Mouse (Mus musculus): Measurements from ENCODE around the gene Lix1l. TPM values are rescaled to one million over a fixed set of nuclear protein-coding genes. Genes with fewer than 3 reads are reported as not detected.

Lix1l gene
- polyA plus RNA-seq, 1 experiment from 2014 or later, result 6.9 TPM

- no peaks in the 10 kb centered on the region for H3K36me3 ChIP-seq (ENCODE audit: insufficient read depth, low read length)
- ATAC-seq (ENCODE audit: low FRiP score, low TSS enrichment), result no peak
- H3K4me3 ChIP-seq (ENCODE audit: low read length), result no peak overlapping the region
- H3K4me1 ChIP-seq (ENCODE audit: insufficient read depth, low read length), result peaks cover 23% of the 10 kb centered on the region
- H3K27me3 ChIP-seq (ENCODE audit: insufficient read depth, low read length), result no peaks in the 10 kb centered on the region
- WGBS, result 47% methylated on average over 1 of the region's 1 CpGs
- no peak overlapping the region for H3K27ac ChIP-seq (ENCODE audit: low read length)
- H3K9ac ChIP-seq (replicated peaks; ENCODE audit: low read length), result no peak overlapping the region
- no peaks in the 10 kb centered on the region for H3K9me3 ChIP-seq (ENCODE audit: low read length)
- H3K4me2 ChIP-seq (replicated peaks; ENCODE audit: low read depth, low read length), result no peak overlapping the region
Observed at GRCm38 (mm10) chr3:96667316-96667715, 66.4 kb downstream of the Lix1l start.

GRCm38 (mm10) chr3:96668424-96669067 lies 67.6 kb downstream of the Lix1l start:
- Histone ChIP-seq H3K4me3 (ENCODE audit: low read length) (no peak overlapping the region), H3K27ac (ENCODE audit: low read length) (no peak overlapping the region), H3K9me3 (ENCODE audit: low read length) (no peaks in the 10 kb centered on the region), H3K27me3 (ENCODE audit: insufficient read depth, low read length) (no peaks in the 10 kb centered on the region), H3K4me1 (ENCODE audit: insufficient read depth, low read length) (peaks cover 16% of the 10 kb centered on the region), H3K9ac (replicated peaks; ENCODE audit: low read length) (no peak overlapping the region), H3K4me2 (replicated peaks; ENCODE audit: low read depth, low read length) (no peak overlapping the region), H3K36me3 (ENCODE audit: insufficient read depth, low read length) (no peaks in the 10 kb centered on the region)
- ATAC-seq (ENCODE audit: low FRiP score, low TSS enrichment), result no peak
- 90% methylated on average over 5 of the region's 5 CpGs for WGBS

- Histone ChIP-seq H3K36me3 (ENCODE audit: insufficient read depth, low read length) (no peaks in the 10 kb centered on the region), H3K4me3 (ENCODE audit: low read length) (peak within 1 kb of the TSS; percentile 43), H3K27ac (ENCODE audit: low read length) (0 out of 2 replicates have a peak within 1 kb of the TSS, but pooled peaks have one; percentile 7), H3K9ac (replicated peaks; ENCODE audit: low read length) (0 out of 2 replicates have a peak within 1 kb of the TSS, but pooled peaks have one; percentile 18), H3K27me3 (ENCODE audit: insufficient read depth, low read length) (no peaks in the 10 kb centered on the region), H3K9me3 (ENCODE audit: low read length) (no peaks in the 10 kb centered on the region), H3K4me2 (replicated peaks; ENCODE audit: low read depth, low read length) (peak within 1 kb of the TSS; percentile 78), H3K4me1 (ENCODE audit: insufficient read depth, low read length) (peaks cover 18% of the 10 kb centered on the region)
- 2% methylated on average over 35 of the region's 35 CpGs for WGBS
- ATAC-seq (ENCODE audit: low FRiP score, low TSS enrichment), result peak; percentile 96
Observed at GRCm38 (mm10) chr3:96669727-96670468, 68.9 kb downstream of the Lix1l start, which contains the start of gene Ankrd35. Gene Ankrd35 (plus strand): TSS chr3:96670131.

GRCm38 (mm10) chr3:96671519-96671918 lies 70.6 kb downstream of the Lix1l start:
- no peaks in the 10 kb centered on the region for H3K9me3 ChIP-seq (ENCODE audit: low read length)
- no peak overlapping the region for H3K27ac ChIP-seq (ENCODE audit: low read length)
- ATAC-seq (ENCODE audit: low FRiP score, low TSS enrichment), result no peak
- H3K4me3 ChIP-seq (ENCODE audit: low read length), result no peak overlapping the region
- H3K4me1 ChIP-seq (ENCODE audit: insufficient read depth, low read length), result peaks cover 26% of the 10 kb centered on the region
- no peaks in the 10 kb centered on the region for H3K36me3 ChIP-seq (ENCODE audit: insufficient read depth, low read length)
- no peak overlapping the region for H3K4me2 ChIP-seq (replicated peaks; ENCODE audit: low read depth, low read length)
- H3K27me3 ChIP-seq (ENCODE audit: insufficient read depth, low read length), result no peaks in the 10 kb centered on the region
- 96% methylated on average over 5 of the region's 5 CpGs for WGBS
- no peak overlapping the region for H3K9ac ChIP-seq (replicated peaks; ENCODE audit: low read length)

GRCm38 (mm10) chr3:96673514-96673913 lies 72.6 kb downstream of the Lix1l start:
- 59% methylated on average over 4 of the region's 4 CpGs for WGBS
- Histone ChIP-seq H3K4me3 (ENCODE audit: low read length) (no peak overlapping the region), H3K27ac (ENCODE audit: low read length) (no peak overlapping the region), H3K4me1 (ENCODE audit: insufficient read depth, low read length) (peaks cover 26% of the 10 kb centered on the region), H3K9ac (replicated peaks; ENCODE audit: low read length) (no peak overlapping the region), H3K36me3 (ENCODE audit: insufficient read depth, low read length) (no peaks in the 10 kb centered on the region), H3K27me3 (ENCODE audit: insufficient read depth, low read length) (no peaks in the 10 kb centered on the region), H3K9me3 (ENCODE audit: low read length) (no peaks in the 10 kb centered on the region), H3K4me2 (replicated peaks; ENCODE audit: low read depth, low read length) (no peak overlapping the region)
- ATAC-seq (ENCODE audit: low FRiP score, low TSS enrichment), result no peak

- whole genome bisulfite sequencing, result 12% methylated on average over 8 of the region's 8 CpGs
- H3K27me3 ChIP-seq (ENCODE audit: insufficient read depth, low read length), result no peaks in the 10 kb centered on the region
- ATAC-seq (ENCODE audit: low FRiP score, low TSS enrichment), result peak; percentile 40
- H3K27ac ChIP-seq (ENCODE audit: low read length), result peak overlapping the region; percentile 17; the same call in 1 of the 2 replicates
- H3K36me3 ChIP-seq (ENCODE audit: insufficient read depth, low read length), result no peaks in the 10 kb centered on the region
- H3K4me2 ChIP-seq (replicated peaks; ENCODE audit: low read depth, low read length), result peak overlapping the region; percentile 6
- peaks cover 26% of the 10 kb centered on the region for H3K4me1 ChIP-seq (ENCODE audit: insufficient read depth, low read length)
- H3K4me3 ChIP-seq (ENCODE audit: low read length), result no peak overlapping the region
- H3K9me3 ChIP-seq (ENCODE audit: low read length), result no peaks in the 10 kb centered on the region
- no peak overlapping the region for H3K9ac ChIP-seq (replicated peaks; ENCODE audit: low read length)
Observed at GRCm38 (mm10) chr3:96674442-96674841, 73.5 kb downstream of the Lix1l start.

GRCm38 (mm10) chr3:96675171-96675570 lies 74.2 kb downstream of the Lix1l start:
- no peaks in the 10 kb centered on the region for H3K9me3 ChIP-seq (ENCODE audit: low read length)
- H3K4me2 ChIP-seq (replicated peaks; ENCODE audit: low read depth, low read length), result no peak overlapping the region
- H3K27me3 ChIP-seq (ENCODE audit: insufficient read depth, low read length), result 0 out of 2 replicates have a peak, but pooled peaks cover 4% of the 10 kb centered on the region
- peaks cover 26% of the 10 kb centered on the region for H3K4me1 ChIP-seq (ENCODE audit: insufficient read depth, low read length)
- H3K9ac ChIP-seq (replicated peaks; ENCODE audit: low read length), result no peak overlapping the region
- H3K4me3 ChIP-seq (ENCODE audit: low read length), result no peak overlapping the region
- ATAC-seq (ENCODE audit: low FRiP score, low TSS enrichment), result no peak
- H3K27ac ChIP-seq (ENCODE audit: low read length), result peak overlapping the region; percentile 20; the same call in 1 of the 2 replicates
- WGBS, result 59% methylated on average over 3 of the region's 3 CpGs
- H3K36me3 ChIP-seq (ENCODE audit: insufficient read depth, low read length), result no peaks in the 10 kb centered on the region

GRCm38 (mm10) chr3:96675690-96676089 lies 74.7 kb downstream of the Lix1l start:
- H3K4me2 ChIP-seq (replicated peaks; ENCODE audit: low read depth, low read length), result no peak overlapping the region
- H3K4me3 ChIP-seq (ENCODE audit: low read length), result no peak overlapping the region
- H3K27me3 ChIP-seq (ENCODE audit: insufficient read depth, low read length), result 0 out of 2 replicates have a peak, but pooled peaks cover 5% of the 10 kb centered on the region
- ATAC-seq (ENCODE audit: low FRiP score, low TSS enrichment), result no peak
- H3K9ac ChIP-seq (replicated peaks; ENCODE audit: low read length), result no peak overlapping the region
- no peaks in the 10 kb centered on the region for H3K9me3 ChIP-seq (ENCODE audit: low read length)
- H3K4me1 ChIP-seq (ENCODE audit: insufficient read depth, low read length), result peaks cover 21% of the 10 kb centered on the region
- H3K27ac ChIP-seq (ENCODE audit: low read length), result peak overlapping the region; percentile 20; the same call in 1 of the 2 replicates
- WGBS, result 44% methylated on average over 3 of the region's 3 CpGs
- H3K36me3 ChIP-seq (ENCODE audit: insufficient read depth, low read length), result no peaks in the 10 kb centered on the region

Data from kidney, embryonic 16.5 days (tissue).